Mouse (Mus musculus) regulatory T cell (primary cell): Measurements from ENCODE around the gene Ctf1.

Experiments used
- in situ Hi-C: fragments of 300-600 bp; cut with MboI, MseI; formaldehyde crosslinking; loops from one replicate; pipeline ENCODE4 v1.15.1; 2025; ENCODE audit warnings: high pct_unique_total_duplicates

Ctf1 gene

DNA sequence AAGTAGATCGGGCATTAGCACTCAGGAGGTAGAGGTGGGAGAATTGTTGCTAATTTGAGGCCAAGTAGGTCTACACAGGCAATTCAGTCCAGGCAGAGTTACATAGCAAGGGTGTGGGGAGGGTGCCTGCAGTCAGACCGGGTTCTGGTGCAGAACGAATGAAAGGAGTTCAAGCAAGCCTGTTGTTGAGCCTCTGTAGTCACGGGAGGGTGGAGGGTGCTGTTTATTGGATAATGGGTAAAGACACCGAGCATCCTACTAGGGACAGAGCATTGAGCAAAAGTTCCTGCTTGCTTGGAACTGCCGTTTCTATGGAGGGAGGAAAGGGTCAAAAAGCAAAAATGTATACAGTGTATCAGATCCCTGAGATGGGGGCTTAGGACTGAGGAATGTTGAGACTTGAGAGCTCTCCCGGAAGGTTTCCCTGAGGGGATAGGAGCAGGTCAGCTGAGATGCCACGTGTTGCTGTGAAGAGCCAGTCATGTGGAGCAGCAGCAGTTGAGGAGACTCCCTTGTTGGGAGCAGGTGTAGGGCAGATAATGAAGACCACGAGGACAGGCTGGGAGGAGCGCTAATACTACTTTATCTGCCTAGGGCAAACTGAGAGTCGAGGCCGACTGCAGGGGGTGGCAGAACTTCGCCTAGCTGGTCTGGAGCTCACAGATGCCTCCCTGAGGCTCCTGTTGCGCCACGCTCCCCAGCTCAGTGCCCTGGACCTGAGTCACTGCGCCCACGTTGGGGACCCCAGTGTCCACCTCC, 54.5 kb downstream of the Ctf1 start:
- in situ Hi-C loops: no loop called here
